Mouse (Mus musculus) left cerebral cortex, adult 8-10 months (tissue): ENCODE measurements at regions not wholly inside any gene's neighbourhood (a gene's known extent, or its start where the extent isn't known, plus 50 kb on each side); places are given as distances from the start of the nearest gene placed in this dataset.

Experiments
- DNase-seq, 2 experiments: peaks; one replicate each; pipeline ENCODE4 v3.0.0; 2022; ENCODE audit warnings: low spot score in 2 of 2
- microRNA-seq, 2 experiments: library from miRNA; unstranded; fragments of <30 nt; microRNA quantifications; one replicate each; pipeline ENCODE4 v1.2.0; 2022

DNA sequence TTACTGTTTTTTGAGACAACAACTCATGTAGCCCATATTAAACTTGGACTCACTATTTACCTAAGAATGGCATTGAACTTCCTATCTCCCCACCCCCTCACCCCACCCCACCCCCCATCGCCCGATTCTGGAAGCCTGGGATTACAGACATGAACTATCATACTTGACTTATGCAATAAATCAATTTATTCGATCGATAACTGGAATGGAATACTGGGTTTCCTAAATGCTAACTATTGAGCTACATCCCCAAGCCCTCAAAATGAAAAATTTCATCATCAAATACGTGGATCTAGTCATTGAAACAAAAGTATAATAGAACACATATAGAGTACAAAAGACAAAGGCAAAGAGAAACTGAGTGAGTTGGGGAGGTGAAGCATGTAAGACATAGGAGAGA, 70.1 kb upstream of the Dpyd start:
- no peak for DNase-seq

DNA sequence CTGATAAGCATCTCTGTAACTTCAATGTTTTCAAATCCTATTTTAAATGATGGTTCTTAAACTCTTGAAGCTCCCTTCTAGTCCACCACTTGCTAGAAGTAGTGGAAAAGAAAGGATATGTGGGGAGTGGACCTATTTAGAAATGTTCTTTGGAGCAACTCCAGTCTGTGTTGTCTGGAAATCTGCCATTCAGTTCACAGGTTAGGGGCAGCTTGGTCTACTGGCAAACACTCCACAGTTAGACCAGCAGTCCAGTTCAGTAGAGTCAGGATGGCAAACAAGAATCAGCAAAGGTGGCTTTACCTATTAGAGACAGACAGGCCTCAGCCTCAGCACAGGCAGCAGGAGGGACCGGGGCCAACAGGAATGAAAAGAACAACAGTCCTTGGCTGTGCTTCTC, 67.3 kb upstream of the Dpyd start:
- no peak for DNase-seq

DNA sequence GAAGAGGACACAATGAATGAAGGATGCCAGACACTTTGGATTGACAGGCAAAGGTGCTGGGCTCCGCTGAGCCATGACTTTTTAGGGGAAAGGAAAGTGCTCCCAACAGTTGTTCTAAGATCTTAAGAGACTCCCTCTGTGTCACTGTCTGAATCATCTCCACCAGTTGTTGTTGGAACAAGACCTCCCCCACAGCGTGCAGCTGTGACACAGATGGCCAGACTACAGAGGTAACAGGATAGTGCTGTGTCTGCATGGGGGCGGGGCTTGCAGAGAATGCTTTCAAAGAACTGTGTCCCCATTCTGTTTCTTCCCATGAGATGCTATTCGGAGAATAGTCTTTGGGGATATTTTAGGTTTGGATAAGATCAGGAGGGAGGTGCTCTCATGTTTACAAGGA, 61.7 kb upstream of the Dpyd start:
- peak in 1 of 2 experiments; percentile 88 for DNase-seq

DNA sequence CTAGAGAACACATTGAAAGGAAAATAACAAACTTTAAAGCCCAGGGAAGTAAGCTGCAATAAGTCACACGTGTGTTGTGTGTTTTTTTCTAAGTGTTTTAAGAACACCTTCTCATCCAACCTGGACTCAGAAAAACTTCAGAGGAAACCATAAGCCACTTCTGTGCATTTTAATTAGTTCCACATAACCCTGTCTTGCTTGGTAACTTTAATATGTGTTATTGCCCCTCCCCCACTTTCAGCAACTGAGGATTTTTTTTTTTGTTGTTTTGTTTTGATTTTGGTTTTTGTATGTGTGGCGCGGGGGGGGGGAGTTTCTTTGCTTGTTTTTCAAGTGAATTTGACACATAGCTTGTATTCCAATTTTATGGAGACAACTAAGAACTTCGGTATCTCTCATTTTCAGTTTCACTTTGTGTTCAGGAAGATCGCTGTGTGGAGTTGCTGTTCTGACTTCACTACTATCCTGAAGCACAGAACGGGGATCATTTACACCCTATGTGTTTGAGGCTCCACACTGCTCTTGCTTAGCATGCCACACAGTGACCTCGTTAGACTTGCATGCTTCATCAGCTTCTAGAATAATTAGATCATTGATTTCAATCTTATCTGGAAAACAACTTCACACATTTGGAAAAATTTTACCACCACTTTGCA, 54.2 kb upstream of the Dpyd start:
- no peak for DNase-seq

DNA sequence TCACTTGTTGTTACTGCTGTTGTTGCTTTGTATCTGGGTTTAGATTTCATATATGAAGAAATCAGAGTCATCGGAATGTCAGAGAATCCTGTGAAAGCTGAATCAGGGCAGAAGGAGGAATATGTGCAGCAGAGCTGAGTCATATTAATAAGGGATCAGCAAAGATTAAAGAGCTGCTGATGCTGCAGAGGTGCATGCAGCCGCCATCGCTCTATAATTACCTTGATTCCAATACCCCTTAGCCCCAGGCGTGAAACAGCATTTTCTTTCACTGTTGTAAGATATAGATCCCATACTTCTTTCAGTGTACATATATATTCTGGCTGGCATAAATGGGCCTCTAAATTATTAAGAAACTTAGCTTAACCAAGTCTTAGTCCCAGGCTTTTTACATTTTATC, 51.1 kb upstream of the Dpyd start:
- no peak for DNase-seq

DNA sequence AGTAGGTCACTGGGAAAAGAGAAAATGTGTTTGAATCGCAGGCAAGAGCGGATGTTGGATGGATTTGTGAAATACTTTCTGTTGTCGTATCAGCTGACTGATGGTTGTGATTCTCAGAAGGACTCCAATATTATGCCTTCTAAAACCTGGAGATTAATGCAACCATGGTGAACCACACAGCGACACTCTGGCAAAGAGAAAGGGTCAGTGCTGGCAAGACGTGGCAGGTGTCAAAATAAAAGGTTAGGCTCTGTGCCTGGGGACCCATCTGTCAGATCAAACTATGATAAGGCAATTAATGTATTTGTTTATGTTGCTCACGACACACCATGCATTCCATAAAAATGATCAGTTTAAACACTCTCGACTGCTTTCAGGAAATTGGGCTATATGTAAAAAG, 50.0 kb upstream of the Dpyd start:
- no peak for DNase-seq

Small RNAs in the stretch of these regions (microRNA-seq; reads per million reads assigned to microRNA genes)
- gene Gm24155 = 0 reads per million in 2 experiments
- 6,263 to 13,414 reads per million in 2 experiments for gene Mir137
